ENCODE assay signal across 6 mouse cellular contexts in the genomic region with DNA sequence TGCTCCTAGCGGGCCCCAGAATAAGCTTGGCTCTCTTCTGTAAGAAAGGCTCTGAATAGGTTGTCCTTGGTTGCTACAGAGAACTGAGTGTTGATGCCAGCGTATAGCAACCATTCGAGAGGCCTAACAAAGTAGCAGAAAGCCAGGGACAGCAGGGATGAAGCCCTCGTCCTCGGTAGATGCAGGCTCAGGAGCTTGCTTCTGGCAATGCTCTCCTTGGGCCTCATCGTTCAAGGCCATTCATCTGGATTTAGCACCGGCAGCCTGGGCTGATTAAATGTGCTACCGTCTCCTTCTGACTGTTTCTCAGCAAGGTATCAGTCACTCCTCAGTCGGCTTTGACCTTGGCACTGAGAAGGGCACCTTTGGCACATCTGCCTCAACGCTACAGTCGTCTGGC.
"Had no signal": no experiment of that assay in that cellular context is flagged by ENCODE, and none has a peak within 500 bp of the region (broad histone marks: within the 10 kb centered on the region; RNA-seq: fewer than 3 reads in every experiment).

No protein-coding gene starts in this region.

- H3K4me3 ChIP-seq: left cerebral cortex, adult 2 months; limb, embryonic 10.5 days; liver, embryonic 15.5 days; myocyte; neural tube, embryonic 12.5 days had no signal

- H3K9ac ChIP-seq: liver, embryonic 15.5 days; neural tube, embryonic 12.5 days had no signal

- H3K27ac ChIP-seq: left cerebral cortex, adult 2 months; limb, embryonic 10.5 days; liver, embryonic 15.5 days; neural tube, embryonic 12.5 days had no signal

- H3K4me2 ChIP-seq: liver, embryonic 11.5 days; liver, embryonic 15.5 days; neural tube, embryonic 12.5 days had no signal

- H3K27me3 ChIP-seq: liver, embryonic 15.5 days; neural tube, embryonic 12.5 days had no signal

- H3K36me3 ChIP-seq: neural tube, embryonic 12.5 days had no signal

- H3K9me3 ChIP-seq: limb, embryonic 10.5 days; liver, embryonic 15.5 days; neural tube, embryonic 12.5 days had no signal
